Mouse (Mus musculus) hindbrain, postnatal 0 days (tissue): ENCODE measurements at regions not wholly inside any gene's neighbourhood (a gene's known extent, or its start where the extent isn't known, plus 50 kb on each side); places are given as distances from the start of the nearest gene placed in this dataset.

ENCODE experiments used
- ATAC-seq: fragments of 200-750 bp; cut with Nextera tagmentation; 2 replicates; pipeline ENCODE4 v1.8.0; 2017; ENCODE audit warnings: mild to moderate bottlenecking, moderate TSS enrichment, moderate library complexity
- DNase-seq: peaks from one replicate; pipeline ENCODE4 v3.0.0-alpha.2; 2015; ENCODE audit warnings: low spot score
- H3K27ac ChIP-seq: fragments of 300-500 bp; sonication (generic); 2 replicates; pipeline ENCODE4 v1.5.1; 2014; ENCODE audit warnings: mild to moderate bottlenecking
- H3K27me3 ChIP-seq: fragments of 300-500 bp; sonication (generic); 2 replicates; pipeline ENCODE4 v1.6.1; 2014; ENCODE audit warnings: low read length, mixed read lengths; ENCODE audit not compliant: insufficient read depth
- H3K36me3 ChIP-seq: fragments of 300-500 bp; sonication (generic); 2 replicates; pipeline ENCODE4 v1.6.1; 2014; ENCODE audit warnings: low read length, mixed read lengths; ENCODE audit not compliant: insufficient read depth
- H3K4me1 ChIP-seq: fragments of 300-500 bp; sonication (generic); 2 replicates; pipeline ENCODE4 v1.6.1; 2014; ENCODE audit warnings: antibody characterized with exemption, low read length, mixed read lengths; ENCODE audit not compliant: insufficient read depth
- H3K4me2 ChIP-seq: fragments of 300-500 bp; sonication (generic); 2 replicates; pipeline ENCODE4 v1.6.1; 2014; ENCODE audit warnings: low read depth, mild to moderate bottlenecking, low read length, moderate library complexity, mixed read lengths
- H3K4me3 ChIP-seq: fragments of 300-500 bp; sonication (generic); 2 replicates; pipeline ENCODE4 v1.5.1; 2014; ENCODE audit warnings: low read length
- H3K9ac ChIP-seq: fragments of 300-500 bp; sonication (generic); replicated peaks from 2 replicates; pipeline ENCODE4 v1.6.1; 2014; ENCODE audit warnings: mild to moderate bottlenecking, low read length, moderate library complexity, mixed read lengths
- H3K9me3 ChIP-seq: fragments of 300-500 bp; sonication (generic); 2 replicates; pipeline ENCODE4 v1.6.1; 2016; ENCODE audit warnings: low read length, mixed read lengths
- CTCF ChIP-seq: IDR thresholded peaks from 2 replicates; pipeline ENCODE4 v1.5.1; 2016; ENCODE audit warnings: antibody characterized with exemption, control low read depth, low read depth
- WGBS: fragments of 180-500 bp; shearing (Covaris S2); extraction: QIAGEN DNeasy Blood & Tissue Kit; methylation state at CpG from one replicate; pipeline ENCODE4 v1.1.7; 2014; 5-methylcytosine and 5-hydroxymethylcytosine counted together

GRCm38 (mm10) chr13:44164746-44165145, 380.2 kb downstream of the Cd83 start:
- ATAC-seq (no peak), DNase-seq (no peak)
- H3K27ac ChIP-seq, result no peak overlapping the region
- no peaks in the 10 kb centered on the region for H3K36me3 ChIP-seq
- H3K9ac ChIP-seq, result no peak overlapping the region
- no peak for TF ChIP-seq CTCF
- H3K4me2 ChIP-seq, result no peak overlapping the region
- H3K27me3 ChIP-seq, result no peaks in the 10 kb centered on the region
- H3K4me3 ChIP-seq, result no peak overlapping the region
- no peaks in the 10 kb centered on the region for H3K9me3 ChIP-seq
- no peaks in the 10 kb centered on the region for H3K4me1 ChIP-seq

GRCm38 (mm10) chr13:44167186-44167585, 382.6 kb downstream of the Cd83 start:
- no peak for DNase-seq
- no peaks in the 10 kb centered on the region for H3K9me3 ChIP-seq
- H3K4me2 ChIP-seq, result no peak overlapping the region
- no peak overlapping the region for H3K9ac ChIP-seq
- WGBS, result 52% methylated on average over 9 of the region's 9 CpGs
- no peaks in the 10 kb centered on the region for H3K27me3 ChIP-seq
- no peaks in the 10 kb centered on the region for H3K36me3 ChIP-seq
- TF ChIP-seq CTCF, result no peak
- no peaks in the 10 kb centered on the region for H3K4me1 ChIP-seq
- no peak overlapping the region for H3K4me3 ChIP-seq
- no peak overlapping the region for H3K27ac ChIP-seq
- peak; percentile 67; the same call in 1 of the 2 replicates for ATAC-seq

- H3K27me3 ChIP-seq, result no peaks in the 10 kb centered on the region
- H3K9me3 ChIP-seq, result no peaks in the 10 kb centered on the region
- no peak overlapping the region for H3K9ac ChIP-seq
- H3K27ac ChIP-seq, result no peak overlapping the region
- H3K4me1 ChIP-seq, result no peaks in the 10 kb centered on the region
- ATAC-seq (no peak), DNase-seq (no peak)
- H3K4me2 ChIP-seq, result no peak overlapping the region
- H3K4me3 ChIP-seq, result no peak overlapping the region
- no peaks in the 10 kb centered on the region for H3K36me3 ChIP-seq
- TF ChIP-seq CTCF, result no peak
- WGBS, result 65% methylated on average over 5 of the region's 5 CpGs
These were observed 383.6 kb downstream of the Cd83 start for GRCm38 (mm10) chr13:44168186-44168585.

GRCm38 (mm10) chr13:44171639-44172038, 387.1 kb downstream of the Cd83 start:
- Histone ChIP-seq H3K27me3 (no peaks in the 10 kb centered on the region), H3K9ac (no peak overlapping the region), H3K9me3 (no peaks in the 10 kb centered on the region), H3K4me1 (no peaks in the 10 kb centered on the region), H3K27ac (no peak overlapping the region), H3K36me3 (no peaks in the 10 kb centered on the region), H3K4me2 (no peak overlapping the region), H3K4me3 (no peak overlapping the region)
- TF ChIP-seq CTCF, result no peak
- 85% methylated on average over 6 of the region's 6 CpGs for WGBS
- ATAC-seq (no peak), DNase-seq (no peak)

GRCm38 (mm10) chr13:44172701-44173100, 388.1 kb downstream of the Cd83 start:
- Histone ChIP-seq H3K27ac (no peak overlapping the region), H3K4me3 (no peak overlapping the region), H3K27me3 (no peaks in the 10 kb centered on the region), H3K36me3 (no peaks in the 10 kb centered on the region), H3K9ac (no peak overlapping the region), H3K4me2 (no peak overlapping the region), H3K4me1 (no peaks in the 10 kb centered on the region), H3K9me3 (no peaks in the 10 kb centered on the region)
- 86% methylated on average over 5 of the region's 5 CpGs for whole genome bisulfite sequencing
- no peak for ATAC-seq
- DNase-seq, result no peak
- TF ChIP-seq CTCF, result no peak

GRCm38 (mm10) chr13:44174236-44174635, 389.7 kb downstream of the Cd83 start:
- H3K4me1 ChIP-seq, result no peaks in the 10 kb centered on the region
- H3K4me2 ChIP-seq, result no peak overlapping the region
- no peak overlapping the region for H3K9ac ChIP-seq
- no peaks in the 10 kb centered on the region for H3K27me3 ChIP-seq
- no peak overlapping the region for H3K4me3 ChIP-seq
- WGBS, result 91% methylated on average over 2 of the region's 2 CpGs
- TF ChIP-seq CTCF, result no peak
- H3K9me3 ChIP-seq, result no peaks in the 10 kb centered on the region
- DNase-seq (no peak), ATAC-seq (no peak)
- no peak overlapping the region for H3K27ac ChIP-seq
- H3K36me3 ChIP-seq, result no peaks in the 10 kb centered on the region

- Histone ChIP-seq H3K36me3 (no peaks in the 10 kb centered on the region), H3K27me3 (no peaks in the 10 kb centered on the region), H3K9me3 (no peaks in the 10 kb centered on the region), H3K4me2 (no peak overlapping the region), H3K4me1 (no peaks in the 10 kb centered on the region), H3K4me3 (no peak overlapping the region), H3K9ac (no peak overlapping the region), H3K27ac (no peak overlapping the region)
- DNase-seq, result no peak
- TF ChIP-seq CTCF, result no peak
- ATAC-seq, result no peak
- WGBS, result 85% methylated on average over 8 of the region's 8 CpGs
These were observed 390.9 kb downstream of the Cd83 start for GRCm38 (mm10) chr13:44175300-44176036.
